Mouse (Mus musculus): Measurements from ENCODE around the gene Abca4. TPM values are rescaled to one million over a fixed set of nuclear protein-coding genes. Genes with fewer than 3 reads are reported as not detected.
A peak's percentile ranks its signal among the peaks of the same experiment; 100 is the strongest.

Gene Abca4
- polyA plus RNA-seq, 1 experiment from 2014 or later: 1.5 TPM

DNA sequence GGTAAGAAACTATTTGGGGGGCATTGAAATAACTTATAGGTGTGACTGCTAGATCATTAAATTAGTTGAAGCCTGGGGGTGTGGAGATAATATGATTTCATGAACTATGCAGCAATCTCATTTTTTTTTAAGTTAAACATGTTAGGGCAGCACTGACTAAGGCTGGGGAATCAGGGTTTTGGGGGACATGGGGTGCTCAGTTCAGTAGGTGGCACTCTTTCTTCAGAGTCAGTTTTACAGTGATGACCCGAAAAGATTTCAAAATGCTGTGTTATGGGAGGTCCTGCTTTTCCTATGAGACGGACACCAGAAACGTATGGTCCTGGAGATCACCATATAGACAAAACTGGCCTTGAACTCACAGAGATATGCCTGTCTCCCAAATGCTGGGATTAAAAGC, 99.2 kb downstream of the Abca4 start:
- DNase-seq (ENCODE audit: low read depth, low spot score) (no peak), ATAC-seq (no peak)
- POLR2A ChIA-PET: interaction anchor here (0.7 kb wide), 1 partner anchor 275 kb away, joined by 5 read pairs; no protein-coding TSS in a partner anchor
- H3K27me3 ChIP-seq: no peaks in the 10 kb centered on the region
- CTCF ChIA-PET: interaction anchor here (0.7 to 5.0 kb wide), 9 partner anchors 9 to 245 kb away, joined by 3 to 45 read pairs (median 3); no protein-coding TSS in a partner anchor
- in situ Hi-C loops (cut with MboI; ENCODE audit: low pct_unique_long_range_greater_than_20kb): no loop called here
- TF ChIP-seq CTCF (IDR thresholded peaks at IDR 0.05): peak; percentile 65

DNA sequence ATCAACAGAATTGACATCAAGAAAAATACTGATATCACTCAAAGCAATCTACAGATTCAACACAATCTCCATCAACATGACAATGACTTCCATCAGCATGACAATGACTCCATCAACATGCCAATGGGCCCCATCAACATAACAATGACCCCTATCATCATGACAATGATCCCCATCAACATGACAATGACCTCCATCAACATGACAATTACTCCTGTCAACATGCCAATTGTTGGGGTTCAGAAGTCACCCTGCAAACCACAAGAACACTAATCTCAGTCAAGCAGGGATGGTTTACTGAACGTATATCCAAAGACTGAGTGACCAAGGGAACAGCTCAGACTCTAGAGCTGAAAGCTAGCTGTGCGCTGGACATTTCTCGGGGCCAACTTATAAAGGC, 101.2 kb downstream of the Abca4 start:
- in situ Hi-C loops (cut with MboI; ENCODE audit: low pct_unique_long_range_greater_than_20kb): no loop called here
- POLR2A ChIA-PET: no interaction called here
- H3K27me3 ChIP-seq: no peaks in the 10 kb centered on the region
- no peak for TF ChIP-seq CTCF (IDR thresholded peaks at IDR 0.05)
- CTCF ChIA-PET: interaction anchor here (1.1 kb wide), 1 partner anchor 10 kb away, joined by 3 read pairs; no protein-coding TSS in a partner anchor
- ATAC-seq (no peak), DNase-seq (ENCODE audit: low read depth, low spot score) (no peak)

DNA sequence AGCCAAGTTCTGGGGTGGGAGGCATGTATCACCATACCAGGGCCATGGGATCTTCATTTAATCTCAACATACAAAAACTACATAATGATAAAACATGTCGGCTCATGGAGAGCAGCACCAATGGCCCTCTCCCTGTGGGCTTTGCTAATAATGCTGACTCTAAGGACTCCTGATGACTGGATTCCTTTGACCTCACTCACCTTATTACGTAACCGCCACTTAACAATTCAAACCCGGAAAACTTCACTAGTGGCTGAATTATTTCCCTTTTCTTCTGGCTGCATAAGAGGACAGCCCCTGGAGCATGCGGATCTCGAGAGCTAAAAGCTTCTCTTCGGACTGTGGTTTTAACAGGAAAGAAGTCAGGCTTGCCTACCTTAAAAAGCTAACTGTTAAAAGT, 106.6 kb downstream of the Abca4 start:
- ChIA-PET CTCF (interaction anchor here (1.0 to 3.1 kb wide), 5 partner anchors 8 to 19 kb away, joined by 3 to 16 read pairs (median 4); no protein-coding TSS in a partner anchor), POLR2A (no interaction called here)
- TF ChIP-seq CTCF (IDR thresholded peaks at IDR 0.05): no peak
- ATAC-seq (no peak), DNase-seq (ENCODE audit: low read depth, low spot score) (no peak)
- in situ Hi-C loops (cut with MboI; ENCODE audit: low pct_unique_long_range_greater_than_20kb): loop anchor here (25.0 kb wide), 2 partner anchors 111 to 636 kb away; partner anchors contain the start of gene Dnttip2
- no peaks in the 10 kb centered on the region for H3K27me3 ChIP-seq

DNA sequence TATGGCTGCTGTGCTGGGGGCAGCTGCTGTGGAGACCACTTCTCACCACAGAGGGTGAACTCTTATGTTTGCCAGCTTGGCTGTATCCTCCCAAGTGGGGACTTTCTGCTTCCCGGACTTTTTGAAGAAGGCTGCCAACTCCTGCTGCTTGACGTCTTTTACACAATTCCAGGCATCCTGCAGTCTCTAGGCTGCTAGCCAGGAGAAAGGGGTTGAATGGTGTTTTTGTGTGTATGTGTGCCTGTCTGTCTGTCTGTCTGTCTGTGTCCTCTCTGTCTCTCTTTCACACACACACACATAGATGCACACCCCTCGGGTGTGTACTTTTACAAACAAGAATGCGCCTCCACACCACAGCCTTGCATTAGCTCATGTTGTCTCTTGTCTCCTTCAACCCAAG, 108.2 kb downstream of the Abca4 start:
- no peaks in the 10 kb centered on the region for H3K27me3 ChIP-seq
- no peak for TF ChIP-seq CTCF (IDR thresholded peaks at IDR 0.05)
- ChIA-PET CTCF (interaction anchor here (1.1 to 3.1 kb wide), 4 partner anchors 10 to 17 kb away, joined by 3 to 16 read pairs (median 6); no protein-coding TSS in a partner anchor), POLR2A (interaction anchor here (0.8 to 1.0 kb wide), 3 partner anchors 9 to 31 kb away, joined by 3 to 4 read pairs (median 3); no protein-coding TSS in a partner anchor)
- in situ Hi-C loops (cut with MboI; ENCODE audit: low pct_unique_long_range_greater_than_20kb): loop anchor here (25.0 kb wide), 2 partner anchors 110 to 635 kb away; partner anchors contain the start of gene Dnttip2
- no peak for DNase-seq (ENCODE audit: low read depth, low spot score)
- ATAC-seq: no peak

DNA sequence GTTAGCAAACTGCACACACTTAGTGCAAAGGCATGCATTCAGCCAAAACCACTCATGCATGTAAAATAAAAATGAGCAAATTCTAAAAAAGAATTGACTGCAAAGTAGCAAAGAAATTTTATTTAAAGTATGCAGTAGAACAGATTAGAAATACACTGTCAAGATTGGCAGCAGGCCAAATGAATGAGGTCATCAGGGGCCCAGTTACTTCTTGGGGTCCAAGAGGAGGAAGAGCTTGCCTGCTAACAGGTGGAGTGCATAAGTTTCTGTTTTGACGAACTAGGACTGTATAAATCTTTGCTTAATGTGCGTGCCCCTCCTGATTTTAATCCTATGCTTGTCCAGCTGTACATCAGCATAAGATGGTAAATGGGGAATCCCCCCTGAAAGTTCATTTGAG, 109.8 kb downstream of the Abca4 start:
- TF ChIP-seq CTCF (IDR thresholded peaks at IDR 0.05): no peak
- CTCF ChIA-PET: interaction anchor here (1.0 to 3.9 kb wide), 3 partner anchors 11 to 15 kb away, joined by 3 to 15 read pairs (median 14); no protein-coding TSS in a partner anchor
- no peak for ATAC-seq
- POLR2A ChIA-PET: no interaction called here
- in situ Hi-C loops (cut with MboI; ENCODE audit: low pct_unique_long_range_greater_than_20kb): loop anchor here (25.0 kb wide), 2 partner anchors 108 to 633 kb away; partner anchors contain the start of gene Dnttip2
- no peak for DNase-seq (ENCODE audit: low read depth, low spot score)
- H3K27me3 ChIP-seq: no peaks in the 10 kb centered on the region

DNA sequence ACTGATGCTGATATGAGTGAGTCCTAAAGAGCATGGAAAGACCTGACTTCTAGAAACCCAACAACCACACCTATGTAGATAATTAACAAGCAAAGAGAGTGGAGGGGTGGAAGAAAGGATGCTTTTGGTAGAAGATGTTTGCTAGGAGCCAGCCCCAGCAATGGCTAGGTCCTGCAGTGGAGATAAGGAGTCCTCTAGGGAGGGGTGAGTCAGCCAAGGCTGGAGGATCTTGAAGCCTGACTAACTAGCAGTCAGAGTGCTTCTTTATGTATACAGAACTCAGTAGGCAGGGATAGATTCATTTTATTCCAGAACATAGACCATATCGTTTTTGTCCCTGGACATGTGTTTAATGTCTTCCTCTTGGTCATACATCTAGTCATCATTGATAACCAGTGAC, 115.2 kb downstream of the Abca4 start:
- ATAC-seq (no peak), DNase-seq (ENCODE audit: low read depth, low spot score) (no peak)
- ChIA-PET POLR2A (no interaction called here), CTCF (interaction anchor here (1.5 kb wide), 1 partner anchor 10 kb away, joined by 7 read pairs; no protein-coding TSS in a partner anchor)
- H3K27me3 ChIP-seq: no peaks in the 10 kb centered on the region
- in situ Hi-C loops (cut with MboI; ENCODE audit: low pct_unique_long_range_greater_than_20kb): loop anchor here (25.0 kb wide), 2 partner anchors 103 to 628 kb away; partner anchors contain the start of gene Dnttip2
- no peak for TF ChIP-seq CTCF (IDR thresholded peaks at IDR 0.05)

DNA sequence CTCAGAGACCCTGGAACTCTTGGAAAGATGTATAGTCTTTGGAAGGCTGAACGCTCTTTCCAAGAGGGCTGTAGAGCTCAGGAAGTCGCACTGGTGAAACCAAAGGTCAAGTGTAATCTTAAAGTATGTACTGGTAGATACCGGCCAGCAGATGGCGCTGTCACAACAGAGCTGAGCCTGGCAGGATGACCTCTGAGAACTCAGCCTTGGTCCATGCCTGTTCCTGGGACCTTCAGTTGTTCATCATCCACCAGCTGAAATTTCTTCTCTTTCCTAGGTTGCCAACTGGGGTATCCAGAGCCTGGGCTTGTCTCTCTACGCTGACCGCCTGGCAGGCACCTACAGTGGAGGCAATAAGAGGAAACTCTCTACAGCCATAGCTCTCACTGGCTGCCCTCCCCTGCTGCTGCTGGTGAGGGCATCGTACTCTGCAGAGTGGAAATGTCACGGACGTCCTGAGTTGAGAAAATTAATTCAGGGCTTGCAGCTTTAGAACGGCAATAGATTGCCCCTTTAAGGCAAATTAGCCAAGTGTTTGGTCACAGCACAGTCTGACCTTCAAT, 125.5 kb downstream of the Abca4 start:
- DNase-seq (ENCODE audit: low read depth, low spot score): peak; percentile 31
- H3K27me3 ChIP-seq: no peaks in the 10 kb centered on the region
- in situ Hi-C loops (cut with MboI; ENCODE audit: low pct_unique_long_range_greater_than_20kb): loop anchor here (10.0 to 25.0 kb wide), 4 partner anchors 93 to 618 kb away; partner anchors contain the start of gene Dnttip2
- ATAC-seq: peak; percentile 80
- ChIA-PET POLR2A (interaction anchor here (1.0 to 1.3 kb wide), 2 partner anchors 76 to 122 kb away, joined by 4 to 6 read pairs; partner anchors contain the start of gene Gclm), CTCF (interaction anchor here (0.9 to 3.3 kb wide), 36 partner anchors 10 to 329 kb away, joined by 3 to 26 read pairs (median 5); partner anchors contain the start of genes Bcar3 and Gclm)
- peak; percentile 97 for TF ChIP-seq CTCF (IDR thresholded peaks at IDR 0.05)

DNA sequence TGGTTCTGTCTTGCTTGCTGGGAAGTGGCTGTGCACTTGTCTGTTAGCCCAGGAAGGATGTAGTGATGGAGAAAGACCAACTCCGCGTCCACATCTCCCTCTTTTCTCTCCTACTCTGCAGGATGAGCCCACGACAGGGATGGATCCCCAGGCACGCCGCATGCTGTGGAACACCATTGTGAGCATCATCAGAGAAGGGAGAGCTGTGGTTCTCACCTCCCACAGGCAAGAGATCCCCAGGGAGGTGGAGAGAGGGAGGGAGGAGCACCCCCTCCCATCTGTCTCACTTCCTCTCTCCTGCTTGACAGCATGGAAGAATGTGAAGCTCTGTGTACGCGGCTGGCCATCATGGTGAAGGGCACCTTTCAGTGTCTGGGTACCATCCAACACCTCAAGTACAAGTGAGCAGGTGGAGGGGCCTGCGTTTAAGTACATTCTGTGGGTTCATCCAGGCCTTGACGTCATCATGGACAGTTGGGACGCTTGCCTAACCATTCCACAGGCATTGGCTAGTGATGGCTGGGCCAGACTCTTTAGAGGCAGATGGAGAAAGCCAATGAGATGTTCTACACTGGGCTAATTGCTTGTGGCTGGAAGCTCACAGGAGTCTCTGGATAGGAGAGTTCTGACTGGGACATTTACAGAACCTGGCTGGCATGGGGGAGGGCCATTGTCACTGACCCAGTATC, 126.5 kb downstream of the Abca4 start:
- H3K27me3 ChIP-seq: no peaks in the 10 kb centered on the region
- ChIA-PET CTCF (interaction anchor here (1.0 to 3.3 kb wide), 12 partner anchors 10 to 328 kb away, joined by 3 to 26 read pairs (median 6); partner anchors contain the start of genes Bcar3 and Gclm), POLR2A (interaction anchor here (1.3 kb wide), 1 partner anchor 75 kb away, joined by 6 read pairs; the partner anchor contains the start of gene Gclm)
- in situ Hi-C loops (cut with MboI; ENCODE audit: low pct_unique_long_range_greater_than_20kb): loop anchor here (10.0 to 25.0 kb wide), 4 partner anchors 92 to 617 kb away; partner anchors contain the start of gene Dnttip2
- DNase-seq (ENCODE audit: low read depth, low spot score): no peak
- TF ChIP-seq CTCF (IDR thresholded peaks at IDR 0.05): no peak
- no peak for ATAC-seq

DNA sequence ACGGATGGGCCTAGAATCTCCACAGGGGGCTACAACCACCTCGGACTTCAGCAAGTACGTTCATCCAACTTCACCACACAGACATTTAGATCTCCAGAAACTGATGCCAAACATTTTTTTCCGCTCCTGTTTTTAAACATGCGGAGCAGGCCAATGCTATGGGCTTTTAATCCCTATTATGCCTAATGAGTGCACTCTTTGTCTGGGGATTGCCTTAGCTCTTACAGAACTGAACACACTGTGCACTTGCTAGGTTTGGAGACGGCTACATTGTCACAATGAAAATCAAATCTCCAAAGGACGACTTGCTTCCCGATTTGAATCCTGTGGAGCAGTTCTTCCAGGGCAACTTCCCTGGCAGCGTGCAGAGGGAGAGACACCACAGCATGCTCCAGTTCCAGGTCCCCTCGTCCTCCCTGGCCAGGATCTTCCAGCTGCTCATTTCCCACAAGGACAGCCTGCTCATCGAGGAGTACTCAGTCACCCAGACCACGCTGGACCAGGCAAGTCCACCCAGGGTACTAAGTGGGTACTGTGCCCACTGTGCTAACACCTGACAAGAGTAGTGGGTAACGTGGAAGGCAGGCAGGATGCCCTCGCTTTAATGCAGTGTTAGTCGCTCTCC, 129.4 kb downstream of the Abca4 start:
- no peaks in the 10 kb centered on the region for H3K27me3 ChIP-seq
- no peak for DNase-seq (ENCODE audit: low read depth, low spot score)
- ChIA-PET POLR2A (no interaction called here), CTCF (interaction anchor here (1.0 to 1.1 kb wide), 3 partner anchors 9 to 93 kb away, joined by 3 to 4 read pairs (median 3); no protein-coding TSS in a partner anchor)
- ATAC-seq: no peak
- in situ Hi-C loops (cut with MboI; ENCODE audit: low pct_unique_long_range_greater_than_20kb): loop anchor here (10.0 to 25.0 kb wide), 4 partner anchors 89 to 614 kb away; partner anchors contain the start of gene Dnttip2
- TF ChIP-seq CTCF (IDR thresholded peaks at IDR 0.05): no peak
